Mouse (Mus musculus) bone marrow, adult 2 months (tissue): Measurements from ENCODE around the gene Cntn3.

Experiments used
- CTCF ChIP-seq: fragments of 200-500 bp; IDR thresholded peaks from 2 replicates; pipeline ENCODE4 v1.5.1; 2011; ENCODE audit warnings: low read length, control low read depth; ENCODE audit not compliant: control insufficient read depth, insufficient read depth
- POLR2A ChIP-seq: fragments of 200-500 bp; IDR thresholded peaks from 2 replicates; pipeline ENCODE4 v1.6.1; 2011; ENCODE audit warnings: low read depth, mild to moderate bottlenecking, control low read depth, low read length, borderline replicate concordance; ENCODE audit not compliant: control insufficient read depth

DNA sequence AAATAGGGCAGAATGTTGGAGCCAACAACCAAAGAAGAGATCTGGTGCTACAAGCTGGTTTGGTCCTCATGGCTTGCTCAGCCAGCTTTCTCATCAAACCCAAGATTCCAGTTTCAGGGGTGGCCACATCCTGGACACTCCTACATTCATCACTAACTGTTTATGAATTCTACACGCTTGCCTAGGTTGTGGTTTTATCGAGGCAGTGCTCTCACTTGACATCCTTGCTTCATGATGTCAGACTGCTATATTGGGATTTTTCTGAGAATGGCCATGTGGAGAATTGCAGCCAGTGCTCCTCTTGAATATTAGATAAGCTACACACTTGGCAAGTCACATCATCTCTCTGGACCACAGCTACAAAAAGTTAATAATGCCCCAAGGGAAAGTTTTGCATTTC lies 452.9 kb downstream of the Cntn3 start:
- TF ChIP-seq CTCF, result no peak
- no peak for TF ChIP-seq POLR2A
